Mouse (Mus musculus) megakaryocyte-erythroid progenitor cell, adult 5-6 weeks (primary cell): ENCODE data around the gene Spint1. TPM values are rescaled to one million over a fixed set of nuclear protein-coding genes. Genes with fewer than 3 reads are reported as not detected.

Source experiments
- ATAC-seq: replicated peaks from 2 replicates; pipeline ENCODE4 v1.8.0; 2016; ENCODE audit warnings: mild to moderate bottlenecking, inconsistent platforms; ENCODE audit not compliant: severe bottlenecking, poor library complexity, low FRiP score, low TSS enrichment
- total RNA-seq, 2 experiments: library from RNA; stranded (forward) in 1 of 2; stranded (reverse) in 1 of 2; fragments of 200-1000, 215-1000 nt in 1 of 2; fragments of >200 nt in 1 of 2; fragmentation: Nextera tagmentation in 1 of 2; gene quantifications; 2 replicates each; pipeline ENCODE4 v1.2.3; 2014 to 2017

Gene Spint1
- total RNA-seq, 2 experiments from 2014 or later: not detected

DNA sequence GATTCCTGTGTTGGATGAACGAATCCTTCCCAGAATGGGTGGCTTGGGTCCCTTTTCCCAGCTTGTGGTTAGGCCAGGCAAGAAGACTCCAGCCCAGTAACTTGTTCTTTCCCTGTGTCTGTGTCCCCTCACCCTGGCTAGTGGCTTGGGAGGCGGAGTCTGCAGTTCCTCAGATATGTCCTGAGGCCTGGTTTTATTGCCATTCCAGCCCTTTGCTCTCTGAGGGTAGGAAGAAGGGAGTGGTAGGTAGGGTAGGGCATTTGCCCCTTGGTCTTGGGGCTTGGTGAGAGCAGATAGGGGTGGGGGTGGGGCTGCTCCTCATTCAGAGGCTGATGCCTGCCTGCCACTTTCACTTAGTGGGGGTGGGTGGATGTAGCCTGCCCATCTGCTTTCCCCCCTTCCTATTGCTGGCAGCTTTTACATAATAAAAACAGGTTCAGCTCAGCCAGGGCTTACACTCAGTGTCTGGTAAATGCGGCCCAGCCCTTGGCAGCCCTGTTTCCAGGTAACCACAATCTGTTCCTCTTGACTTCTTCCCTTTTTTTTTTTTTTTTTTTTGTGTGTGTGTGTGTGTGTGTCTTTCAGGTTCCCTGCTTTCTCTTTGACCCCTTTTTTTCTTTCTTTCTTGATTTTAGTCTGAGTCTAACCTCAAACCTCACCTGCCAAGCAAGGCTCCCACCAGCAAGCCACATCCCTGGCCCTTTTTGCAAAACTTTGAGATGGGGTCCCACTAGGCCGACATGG, 3.1 kb downstream of the Spint1 start:
- no peak for ATAC-seq

- ATAC-seq: no peak
Measured at GRCm38 (mm10) chr2:119240819-119241186, 3.6 kb downstream of the Spint1 start.

DNA sequence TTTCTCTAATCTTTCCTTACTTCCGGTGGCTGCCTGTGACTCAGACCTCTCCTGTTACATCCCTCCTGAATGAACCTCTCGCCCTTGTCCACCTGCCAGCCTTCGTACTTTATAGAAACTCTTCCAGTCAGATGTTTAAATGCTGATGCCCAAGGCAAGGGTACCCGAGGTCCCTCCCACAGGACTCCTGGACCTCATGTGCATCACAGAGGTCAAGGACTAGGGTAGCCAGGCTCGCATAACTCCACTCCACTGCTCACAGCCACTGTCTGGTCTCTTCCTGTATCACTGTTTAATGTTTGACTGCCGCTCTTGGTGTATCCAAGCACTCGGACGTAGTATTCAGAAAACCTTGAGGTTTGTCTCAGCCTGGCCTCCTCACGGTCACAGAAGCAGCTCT, 5.4 kb downstream of the Spint1 start:
- ATAC-seq: no peak

DNA sequence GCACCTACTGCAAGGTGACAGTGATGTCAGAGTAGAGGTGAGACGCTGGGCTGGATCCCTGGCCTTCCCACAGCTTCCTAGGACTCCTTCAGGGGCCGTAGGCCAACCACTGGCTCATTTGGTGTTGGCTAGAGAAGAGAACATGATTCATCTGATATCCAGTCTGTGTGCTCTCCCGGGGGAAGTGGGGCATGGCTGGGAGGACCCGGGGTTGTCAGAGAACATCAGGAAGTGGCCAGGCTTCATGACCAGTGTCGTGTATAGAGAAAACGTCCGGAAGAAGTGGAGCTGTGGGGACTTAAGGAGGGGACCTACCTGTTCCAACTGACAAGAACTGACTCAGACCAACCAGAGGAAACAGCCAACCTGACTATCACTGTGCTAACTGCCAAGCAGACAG, 8.1 kb downstream of the Spint1 start:
- ATAC-seq: no peak

DNA sequence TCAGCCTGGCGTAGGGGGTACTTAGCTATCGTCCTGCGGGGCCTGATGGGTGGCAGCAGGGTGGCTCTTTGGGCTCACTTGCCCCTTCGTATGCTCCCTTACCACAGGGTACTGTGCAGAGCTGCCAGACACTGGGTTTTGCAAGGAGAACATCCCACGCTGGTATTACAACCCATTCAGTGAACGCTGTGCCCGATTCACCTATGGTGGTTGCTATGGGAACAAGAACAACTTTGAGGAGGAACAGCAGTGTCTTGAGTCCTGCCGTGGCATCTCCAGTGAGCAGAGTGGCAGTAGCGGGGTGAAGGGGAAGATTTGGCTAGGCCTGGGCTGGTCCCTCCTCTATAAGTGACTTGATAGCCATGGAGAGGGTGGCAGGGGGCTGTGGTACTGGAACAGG, 10.7 kb downstream of the Spint1 start:
- ATAC-seq: no peak

- 0 out of 2 replicates have a peak, but pooled peaks have one; percentile 19 for ATAC-seq
Measured at GRCm38 (mm10) chr2:119249592-119250061, 12.5 kb downstream of the Spint1 start.

GRCm38 (mm10) chr2:119250377-119250776, 13.2 kb downstream of the Spint1 start:
- ATAC-seq: no peak

- ATAC-seq: peak; percentile 87
Measured at GRCm38 (mm10) chr2:119250826-119251478, 13.8 kb downstream of the Spint1 start.

GRCm38 (mm10) chr2:119254976-119255375, 17.8 kb downstream of the Spint1 start:
- no peak for ATAC-seq

DNA sequence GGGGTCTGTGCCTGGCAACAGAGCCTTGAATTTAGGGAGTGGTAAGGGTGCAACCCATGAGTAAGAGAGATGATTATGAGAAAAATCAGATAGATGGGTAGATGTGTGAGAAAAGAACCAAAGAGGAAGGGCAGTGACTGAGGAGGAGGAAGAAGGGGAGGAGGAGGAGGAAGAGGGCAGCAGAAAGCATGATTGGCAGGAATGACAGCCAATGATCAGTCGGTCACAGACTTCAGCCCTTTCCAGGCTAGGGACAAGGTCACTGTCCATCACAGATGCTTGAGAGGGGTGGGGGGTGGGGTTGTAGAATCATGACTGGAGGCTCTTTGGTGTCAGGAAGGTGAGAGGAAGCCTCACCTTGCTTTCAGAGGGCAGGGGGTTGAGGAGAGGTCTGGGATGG, 23.4 kb downstream of the Spint1 start:
- ATAC-seq: no peak

- no peak for ATAC-seq
Measured at GRCm38 (mm10) chr2:119261326-119261725, 24.2 kb downstream of the Spint1 start.

- ATAC-seq: peak; percentile 89
Measured at GRCm38 (mm10) chr2:119262978-119263377, 25.8 kb downstream of the Spint1 start.

GRCm38 (mm10) chr2:119263813-119264212, 26.7 kb downstream of the Spint1 start:
- ATAC-seq: 0 out of 2 replicates have a peak, but pooled peaks have one; percentile 15

DNA sequence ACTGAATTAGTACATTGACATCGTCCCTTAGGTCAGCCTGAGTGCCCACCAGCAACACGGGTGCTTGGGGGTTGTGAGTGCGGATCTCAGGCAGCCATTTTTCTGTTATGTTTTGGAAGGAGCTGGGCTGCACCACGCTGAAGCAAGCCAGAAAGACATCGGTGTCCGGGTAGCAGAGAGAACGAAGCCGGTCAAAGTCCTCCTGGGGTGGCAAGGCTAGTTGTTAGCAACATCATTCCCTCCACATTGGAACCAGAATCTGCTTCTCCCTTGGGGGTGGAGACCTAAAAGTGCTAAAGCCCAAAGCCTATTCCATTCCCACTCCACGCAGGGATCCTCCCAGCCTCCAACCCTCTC, 33.1 kb downstream of the Spint1 start:
- ATAC-seq: 0 out of 2 replicates have a peak, but pooled peaks have one; percentile 3

DNA sequence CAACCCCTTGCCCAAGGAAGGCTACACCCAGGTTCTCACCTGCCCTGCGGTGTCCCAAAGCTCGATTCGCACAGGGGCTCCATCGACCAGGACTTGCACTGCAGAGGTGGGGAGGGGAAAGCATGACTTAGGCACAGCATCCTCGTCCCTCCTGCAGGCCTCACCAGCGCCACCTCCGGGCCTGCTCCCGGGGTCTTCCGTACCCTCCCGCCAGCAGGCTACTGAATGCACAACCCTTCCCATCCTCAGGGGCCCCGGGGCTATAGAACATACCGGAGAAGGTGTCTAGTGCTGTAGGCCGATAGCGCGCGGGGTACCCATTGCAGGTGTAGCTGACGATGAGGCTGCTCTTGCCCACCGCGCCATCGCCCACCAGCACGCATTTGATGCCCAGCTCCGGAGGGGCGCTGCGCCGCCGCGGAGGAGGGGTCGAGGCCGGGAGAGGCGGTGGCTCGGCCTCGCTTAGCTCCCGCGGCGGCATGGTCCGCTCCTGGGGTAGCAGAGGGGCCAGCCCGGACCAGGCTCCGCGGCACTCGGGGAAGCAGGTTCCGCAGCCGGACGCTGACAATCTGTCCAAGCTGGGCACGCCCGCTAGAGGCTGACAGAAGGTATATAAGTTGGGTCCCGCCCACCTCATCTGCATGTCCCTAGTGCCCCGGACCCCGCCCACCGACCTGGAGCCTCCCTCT, 33.6 kb downstream of the Spint1 start, which contains the start of gene Rhov:
Gene Rhov (minus strand): TSS at position 630 of the 689 bp plus-strand sequence.
- peak; percentile 94 for ATAC-seq

- ATAC-seq: no peak
Measured at GRCm38 (mm10) chr2:119274126-119274525, 37.0 kb downstream of the Spint1 start.

DNA sequence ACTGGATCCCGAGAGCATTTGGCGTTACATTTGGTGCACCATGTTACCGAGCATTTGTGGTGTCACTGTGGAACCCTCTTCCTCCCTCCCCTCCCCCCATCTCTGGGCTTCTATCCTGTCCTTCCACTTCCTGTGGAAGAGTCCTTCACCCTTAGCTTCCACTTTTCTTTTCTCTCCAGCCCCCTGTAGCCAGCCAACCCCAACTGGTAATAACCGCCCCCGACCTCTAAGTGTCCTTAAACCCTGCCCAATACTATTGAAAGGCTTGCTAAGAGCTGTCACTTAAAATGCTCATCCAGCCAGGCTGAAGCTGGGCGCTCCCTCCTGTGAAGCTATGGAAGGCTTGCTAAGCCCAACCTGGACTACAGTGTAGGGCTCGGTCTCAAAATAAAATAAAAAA, 39.8 kb downstream of the Spint1 start:
- no peak for ATAC-seq

GRCm38 (mm10) chr2:119277810-119278209, 40.6 kb downstream of the Spint1 start:
- ATAC-seq: no peak

- ATAC-seq: peak; percentile 41
Measured at GRCm38 (mm10) chr2:119281899-119282565, 44.9 kb downstream of the Spint1 start.

DNA sequence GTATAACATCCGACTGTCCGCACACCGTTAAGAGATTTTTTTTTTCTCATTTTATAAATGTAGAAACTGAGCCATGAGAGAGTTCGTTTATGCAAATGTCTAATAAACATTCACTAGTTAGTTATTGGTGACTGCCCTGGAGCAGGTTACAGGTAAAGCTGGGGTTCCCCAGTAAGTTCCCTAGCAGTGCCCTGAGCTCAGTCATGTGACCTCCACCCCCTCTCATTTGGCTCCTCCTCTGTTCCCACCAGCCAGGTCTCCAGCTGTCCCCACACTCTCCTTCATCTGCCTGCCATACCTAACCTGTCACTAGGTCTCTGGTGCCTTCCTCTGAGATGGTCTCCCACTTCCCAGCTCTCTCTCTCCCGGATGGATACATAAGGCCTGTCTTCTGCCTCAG, 50.2 kb downstream of the Spint1 start:
- no peak for ATAC-seq
